In genomic region chr8:89045726-89046125, GRCm38 (mm10) we compare ENCODE assay signal across 8 mouse cellular contexts. TPM values are rescaled to one million over a fixed set of nuclear protein-coding genes. Genes with fewer than 3 reads are reported as not detected.
A peak's percentile ranks its signal among the peaks of the same experiment; 100 is the strongest.
DNase-seq lines count a peak whose midpoint lies in the region; ATAC-seq and TF ChIP-seq lines count a peak whose summit lies in the region.

No protein-coding gene starts in this region.

- peak overlapping the region; percentile 84 for H3K27ac ChIP-seq in ES-E14 (ENCODE audit: insufficient read depth, low read depth, low read length, poor library complexity, severe bottlenecking)
- peak overlapping the region; percentile 44; the same call in 1 of the 2 replicates for H3K27ac ChIP-seq in hindbrain, embryonic 16.5 days (ENCODE audit: low read depth, low read length)
- no peak overlapping the region for H3K27ac ChIP-seq in liver, embryonic 14.5 days

- peak overlapping the region; percentile 85 to 98 for H3K4me3 ChIP-seq in ES-E14 (ENCODE audit: insufficient read depth in 1 of 2, low read depth in 1 of 2, low read length in 2 of 2, poor library complexity in 1 of 2, severe bottlenecking in 1 of 2)
- H3K4me3 ChIP-seq in hindbrain, embryonic 16.5 days (ENCODE audit: low read length) = peak overlapping the region; percentile 53; the same call in 1 of the 2 replicates
- no peak overlapping the region for H3K4me3 ChIP-seq in liver, embryonic 14.5 days (ENCODE audit: insufficient read depth in 1 of 2, low read depth in 2 of 2, low read length in 2 of 2)

- H3K36me3 ChIP-seq in ES-E14 (ENCODE audit: control insufficient read depth, insufficient read depth, low read length, poor library complexity, severe bottlenecking) = peaks cover 13% of the 10 kb centered on the region
- H3K36me3 ChIP-seq in hindbrain, embryonic 16.5 days (ENCODE audit: control insufficient read depth, insufficient read depth, low read length) = no peaks in the 10 kb centered on the region
- H3K36me3 ChIP-seq in liver, embryonic 14.5 days (replicated peaks; ENCODE audit: control insufficient read depth, insufficient read depth, low read depth) = no peaks in the 10 kb centered on the region

- H3K9me3 ChIP-seq in ES-E14 (ENCODE audit: control insufficient read depth, insufficient read depth, low read depth, low read length) = no peaks in the 10 kb centered on the region
- no peaks in the 10 kb centered on the region for H3K9me3 ChIP-seq in hindbrain, embryonic 16.5 days (ENCODE audit: control insufficient read depth, low read length)
- no peaks in the 10 kb centered on the region for H3K9me3 ChIP-seq in liver, embryonic 14.5 days (ENCODE audit: control insufficient read depth, low read length)

- TF ChIP-seq EP300 in liver, embryonic 14.5 days (IDR thresholded peaks at IDR 0.05; ENCODE audit: low read depth) = no peak

- 3% methylated on average over 17 of the region's 17 CpGs for WGBS in hindbrain, embryonic 16.5 days
- under 1% methylated on average over 17 of the region's 17 CpGs for WGBS in liver, embryonic 14.5 days (ENCODE audit: insufficient replicate concordance)

- no peak for TF ChIP-seq CTCF in liver, embryonic 14.5 days (IDR thresholded peaks at IDR 0.05; ENCODE audit: low read depth)

- peaks cover 3 to 8% of the 10 kb centered on the region in 2 experiments; a peak in 3 of 4 replicates for H3K4me1 ChIP-seq in ES-E14 (ENCODE audit: control insufficient read depth in 2 of 2, insufficient read depth in 2 of 2, low read length in 2 of 2, poor library complexity in 1 of 2)
- peaks cover 32% of the 10 kb centered on the region for H3K4me1 ChIP-seq in hindbrain, embryonic 16.5 days (ENCODE audit: control insufficient read depth, insufficient read depth, low read depth, low read length)
- H3K4me1 ChIP-seq in liver, embryonic 14.5 days (replicated peaks; ENCODE audit: control insufficient read depth in 2 of 2, insufficient read depth in 2 of 2, low read length in 1 of 2) = no peaks in the 10 kb centered on the region

- peak overlapping the region; percentile 97 for H3K9ac ChIP-seq in ES-E14 (ENCODE audit: insufficient read depth, low read depth, low read length, poor library complexity, severe bottlenecking)
- no peak overlapping the region for H3K9ac ChIP-seq in hindbrain, embryonic 16.5 days (ENCODE audit: low read depth, low read length)
- no peak overlapping the region for H3K9ac ChIP-seq in liver, embryonic 14.5 days (replicated peaks)

- peak; percentile 42 for DNase-seq in embryo, embryonic 10 days (ENCODE audit: low spot score)
- no peak for DNase-seq in embryo, embryonic 9.5 days (ENCODE audit: extremely low spot score)
- no peak for DNase-seq in ES-E14 (ENCODE audit: low read depth, low spot score)
- DNase-seq in liver, embryonic 14.5 days (ENCODE audit: low read depth in 3 of 3, low spot score in 3 of 3) = no peak
- DNase-seq in frontal cortex, adult 2 months (ENCODE audit: extremely low spot score in 1 of 2, low spot score in 1 of 2) = no peak
- DNase-seq in right cerebral cortex, postnatal 25 days = no peak

- H3K27me3 ChIP-seq in hindbrain, embryonic 16.5 days (replicated peaks; ENCODE audit: control insufficient read depth, insufficient read depth, low read length) = peaks cover 21% of the 10 kb centered on the region
- peaks cover 73% of the 10 kb centered on the region for H3K27me3 ChIP-seq in liver, embryonic 14.5 days (ENCODE audit: control insufficient read depth, insufficient read depth, low read length)

- H3K4me2 ChIP-seq in hindbrain, embryonic 16.5 days (ENCODE audit: low read length) = peak overlapping the region; percentile 89
- H3K4me2 ChIP-seq in liver, embryonic 14.5 days (ENCODE audit: low read depth) = peak overlapping the region; percentile 49

- in situ Hi-C loops in ES-E14 (cut with MboI; ENCODE audit: low sequenced_read_pairs in 2 of 2, unreplicated experiment in 2 of 2) = no loop called here

- no peak for ATAC-seq in hindbrain, embryonic 16.5 days
- ATAC-seq in liver, embryonic 14.5 days (ENCODE audit: insufficient read depth) = no peak
- no peak for ATAC-seq in inflammation-experienced regulatory T-cells, adult 6 months

TF ChIP-seq in ES-E14, 5 proteins besides CTCF, POLR2A, EP300 and RAD21:
- TF ChIP-seq CHD2 (IDR thresholded peaks at IDR 0.05; ENCODE audit: low read depth, low read length) (no peak), ZC3H11A (IDR thresholded peaks at IDR 0.05; ENCODE audit: borderline replicate concordance, low read depth, low read length) (no peak), MAFK (IDR thresholded peaks at IDR 0.05; ENCODE audit: insufficient read depth, low read depth, low read length) (no peak)

RNA-seq across cellular contexts. Expression of gene Sall1, which starts 1.8 kb away (rescaled TPM):
- 22.5 and 26.4 TPM in 2 replicates for total RNA-seq in ES-E14 (2012; rRNA removed)
- polyA plus RNA-seq in hindbrain, embryonic 16.5 days (2015; fragmentation: Nextera tagmentation; extraction: Ambion mirVana) = 5.3 and 7.2 TPM in 2 replicates
- 1.6 and 1.7 TPM in 2 replicates for polyA plus RNA-seq in liver, embryonic 14.5 days (2012; rRNA removed)
- 1.0 and 1.1 TPM in 2 replicates for polyA plus RNA-seq in liver, embryonic 14.5 days (2014; fragmentation: Nextera tagmentation; extraction: Ambion mirVana)
- 45.9 and 49.4 TPM in 2 replicates for polyA plus RNA-seq in frontal cortex, adult 2 months (2012; rRNA removed)
- not detected for polyA plus RNA-seq in inflammation-experienced regulatory T-cells, adult 6 months (2017; shearing (Covaris generic))

Comparison
In these comparisons a context has a peak if more than half of its experiments do, and no peak if none do; other contexts are left out.
1. H3K4me3 ChIP-seq: peak in ES-E14 (2 of 2) and hindbrain, embryonic 16.5 days (single experiment); none in liver, embryonic 14.5 days (0 of 2).